Mouse (Mus musculus) cerebellum, postnatal 10 days (tissue): ENCODE results near the gene Mettl1.
"Not testable (repeated sequence)": the region's sequence is repeated elsewhere in the genome, so short reads cannot be mapped to it uniquely, and the experiment has no call there.

Experiments
- DNase-seq, 2 experiments: peaks; one replicate each; pipeline ENCODE4 v3.0.0; 2021; ENCODE audit warnings: mixed read lengths in 2 of 2

Mettl1 gene

GRCm38 (mm10) chr10:127069281-127070189 lies 28.3 kb downstream of the Mettl1 start:
- peak; percentile 80 to 81 for DNase-seq

GRCm38 (mm10) chr10:127070190-127071121 lies 29.2 kb downstream of the Mettl1 start, which contains the start of gene Tspan31:
Gene Tspan31, minus strand, starts transcription at chr10:127070264.
- peak; percentile 94 to 95 for DNase-seq

- DNase-seq = no peak
Measured at GRCm38 (mm10) chr10:127071203-127071602, 30.0 kb downstream of the Mettl1 start.

- DNase-seq = not testable (repeated sequence)
Measured at GRCm38 (mm10) chr10:127072270-127072669, 31.1 kb downstream of the Mettl1 start.

GRCm38 (mm10) chr10:127072969-127073368 lies 31.8 kb downstream of the Mettl1 start:
- not testable (repeated sequence) for DNase-seq

- DNase-seq = no peak
Measured at GRCm38 (mm10) chr10:127073981-127074380, 32.8 kb downstream of the Mettl1 start.

GRCm38 (mm10) chr10:127075080-127075479 lies 33.9 kb downstream of the Mettl1 start, which contains the start of gene Agap2:
Gene Agap2, plus strand, starts transcription at chr10:127075284.
- no peak for DNase-seq

- DNase-seq = no peak
Measured at GRCm38 (mm10) chr10:127075651-127076050, 34.4 kb downstream of the Mettl1 start.

GRCm38 (mm10) chr10:127076082-127076481 lies 34.9 kb downstream of the Mettl1 start:
- no peak for DNase-seq

- no peak for DNase-seq
Measured at GRCm38 (mm10) chr10:127077515-127077914, 36.3 kb downstream of the Mettl1 start.

- peak in 1 of 2 experiments; percentile 49 for DNase-seq
Measured at GRCm38 (mm10) chr10:127078001-127078676, 36.9 kb downstream of the Mettl1 start.

GRCm38 (mm10) chr10:127078677-127079575 lies 37.7 kb downstream of the Mettl1 start:
- peak; percentile 83 to 87 for DNase-seq

- DNase-seq = peak; percentile 79 to 80
Measured at GRCm38 (mm10) chr10:127079665-127080391, 38.6 kb downstream of the Mettl1 start.

GRCm38 (mm10) chr10:127080901-127081780 lies 39.9 kb downstream of the Mettl1 start:
- DNase-seq = peak; percentile 59 to 67

- peak in 1 of 2 experiments; percentile 47 for DNase-seq
Measured at GRCm38 (mm10) chr10:127081996-127082620, 40.9 kb downstream of the Mettl1 start.

GRCm38 (mm10) chr10:127083292-127083914 lies 42.2 kb downstream of the Mettl1 start:
- DNase-seq = no peak

- peak in 1 of 2 experiments; percentile 54 for DNase-seq
Measured at GRCm38 (mm10) chr10:127083915-127084306, 42.7 kb downstream of the Mettl1 start.

- DNase-seq = no peak
Measured at GRCm38 (mm10) chr10:127085052-127085451, 43.8 kb downstream of the Mettl1 start.
